Mouse (Mus musculus) macrophage (primary cell): ENCODE data around the gene Fgd1. TPM values are rescaled to one million over a fixed set of nuclear protein-coding genes. Genes with fewer than 3 reads are reported as not detected.

Experiments used
- H3K27ac ChIP-seq: fragments of 350-480 bp; formaldehyde crosslinking; 2 replicates; pipeline ENCODE4 v1.9.0; 2021
- H3K36me3 ChIP-seq: fragments of 350-480 bp; formaldehyde crosslinking; 2 replicates; pipeline ENCODE4 v1.9.0; 2021; ENCODE audit errors: inconsistent target
- H3K4me3 ChIP-seq: fragments of 350-480 bp; formaldehyde crosslinking; 2 replicates; pipeline ENCODE4 v1.9.0; 2021; ENCODE audit errors: inconsistent target
- H3K79me2 ChIP-seq: fragments of 350-480 bp; formaldehyde crosslinking; 2 replicates; pipeline ENCODE4 v1.9.0; 2021; ENCODE audit errors: inconsistent target
- WGBS: methylation state at CpG from one replicate; pipeline ENCODE4 v1.1.7; 2026; ENCODE audit warnings: inconsistent platforms; ENCODE audit not compliant: missing documents; 5-methylcytosine and 5-hydroxymethylcytosine counted together
- polyA plus RNA-seq: library from polyadenylated mRNA; stranded (reverse); fragments of 250-400 nt; gene quantifications from 3 replicates; pipeline ENCODE4 v1.2.4, GENCODE M21; 2018; ENCODE audit warnings: inconsistent platforms

Gene Fgd1
- polyA plus RNA-seq, 1 experiment from 2014 or later = 0.07 TPM

DNA sequence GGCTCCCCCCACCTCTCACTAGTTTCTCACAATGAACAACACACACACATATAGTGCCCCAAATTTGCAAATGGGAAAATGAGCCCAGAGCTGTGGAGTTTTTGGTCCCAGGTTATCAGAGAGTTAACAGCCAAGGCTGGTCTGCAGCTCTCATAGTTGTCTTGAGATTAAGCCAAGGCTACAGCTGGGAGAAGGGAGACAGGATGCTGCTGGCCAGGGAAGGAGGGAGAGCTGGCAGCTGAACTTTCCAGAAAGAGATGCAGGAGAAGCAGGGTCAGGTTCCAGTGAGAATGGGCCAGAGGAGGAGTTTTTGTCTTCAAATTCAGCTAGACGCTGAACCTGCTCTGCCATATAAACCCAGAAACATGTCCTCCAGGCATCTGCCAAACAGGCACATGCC, 13.4 kb downstream of the Fgd1 start:
- WGBS = 90% methylated on average over 1 of the region's 1 CpGs
- H3K27ac ChIP-seq = no peak overlapping the region
- H3K36me3 ChIP-seq = no peaks in the 10 kb centered on the region
- H3K4me3 ChIP-seq = no peak overlapping the region
- no peaks in the 10 kb centered on the region for H3K79me2 ChIP-seq

GRCm38 (mm10) chrX:151061615-151062299, 15.8 kb downstream of the Fgd1 start:
- Histone ChIP-seq H3K36me3 (no peaks in the 10 kb centered on the region), H3K4me3 (no peak overlapping the region), H3K79me2 (no peaks in the 10 kb centered on the region), H3K27ac (no peak overlapping the region)
- WGBS = 33% methylated on average over 3 of the region's 3 CpGs

DNA sequence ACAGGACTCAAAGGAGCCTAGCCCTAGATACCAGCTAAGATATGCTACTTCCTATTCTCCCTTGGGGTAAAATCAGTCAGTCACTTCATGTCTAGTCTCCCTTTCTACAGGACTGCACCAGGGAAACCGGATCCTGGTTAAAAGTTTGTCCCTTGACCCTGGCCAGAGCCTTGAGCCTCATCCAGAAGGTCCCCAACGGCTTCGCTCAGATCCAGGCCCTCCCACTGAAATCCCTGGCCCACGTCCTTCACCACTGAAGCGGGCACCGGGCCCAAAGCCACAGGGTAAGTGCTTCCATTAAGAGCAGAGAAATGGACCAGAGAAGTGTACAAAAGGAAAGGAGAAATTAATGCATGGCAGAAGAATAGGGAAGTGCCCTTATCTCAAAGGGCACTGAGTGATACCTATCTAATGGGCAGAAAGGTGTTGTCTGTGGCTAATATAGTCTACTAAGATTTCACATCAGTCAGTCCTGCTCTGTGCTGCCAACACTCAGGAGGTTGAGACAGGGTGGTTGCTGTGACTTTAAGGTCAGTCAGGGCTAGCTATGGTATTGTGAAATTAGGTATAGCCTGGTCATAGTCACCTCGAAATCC, 20.2 kb downstream of the Fgd1 start:
- Histone ChIP-seq H3K79me2 (no peaks in the 10 kb centered on the region), H3K36me3 (no peaks in the 10 kb centered on the region), H3K4me3 (no peak overlapping the region), H3K27ac (no peak overlapping the region)
- 83% methylated on average over 7 of the region's 7 CpGs for WGBS

DNA sequence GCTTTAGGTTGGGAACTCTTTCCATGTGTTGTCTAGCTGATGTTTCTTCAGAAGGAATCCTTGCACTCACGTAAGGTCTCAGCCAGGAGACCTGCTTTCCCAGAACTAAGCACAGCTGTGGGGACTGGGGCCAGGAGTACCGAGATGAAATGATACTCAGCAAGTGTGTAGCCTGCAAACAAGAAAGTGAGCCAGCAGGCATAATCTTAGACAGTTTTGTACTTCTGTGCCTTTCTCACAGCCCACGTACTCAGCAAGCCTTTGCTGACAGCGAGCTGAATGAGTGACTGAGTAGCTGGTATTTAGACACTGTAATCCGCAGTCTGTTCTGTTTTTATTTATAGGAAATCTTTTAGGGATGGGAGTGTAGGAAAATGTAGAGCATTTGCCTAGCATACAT, 21.9 kb downstream of the Fgd1 start:
- Histone ChIP-seq H3K36me3 (no peaks in the 10 kb centered on the region), H3K79me2 (no peaks in the 10 kb centered on the region), H3K27ac (no peak overlapping the region), H3K4me3 (no peak overlapping the region)
- 91% methylated on average over 4 of the region's 5 CpGs for WGBS

- H3K4me3 ChIP-seq = no peak overlapping the region
- H3K27ac ChIP-seq = no peak overlapping the region
- no peaks in the 10 kb centered on the region for H3K36me3 ChIP-seq
- H3K79me2 ChIP-seq = no peaks in the 10 kb centered on the region
- WGBS = 89% methylated on average over 3 of the region's 5 CpGs
Measured at GRCm38 (mm10) chrX:151076007-151076406, 30.1 kb downstream of the Fgd1 start.

GRCm38 (mm10) chrX:151076941-151077485, 31.1 kb downstream of the Fgd1 start:
- no peaks in the 10 kb centered on the region for H3K36me3 ChIP-seq
- no peak overlapping the region for H3K4me3 ChIP-seq
- H3K27ac ChIP-seq = no peak overlapping the region
- no peaks in the 10 kb centered on the region for H3K79me2 ChIP-seq
- 93% methylated on average over 2 of the region's 4 CpGs for WGBS

DNA sequence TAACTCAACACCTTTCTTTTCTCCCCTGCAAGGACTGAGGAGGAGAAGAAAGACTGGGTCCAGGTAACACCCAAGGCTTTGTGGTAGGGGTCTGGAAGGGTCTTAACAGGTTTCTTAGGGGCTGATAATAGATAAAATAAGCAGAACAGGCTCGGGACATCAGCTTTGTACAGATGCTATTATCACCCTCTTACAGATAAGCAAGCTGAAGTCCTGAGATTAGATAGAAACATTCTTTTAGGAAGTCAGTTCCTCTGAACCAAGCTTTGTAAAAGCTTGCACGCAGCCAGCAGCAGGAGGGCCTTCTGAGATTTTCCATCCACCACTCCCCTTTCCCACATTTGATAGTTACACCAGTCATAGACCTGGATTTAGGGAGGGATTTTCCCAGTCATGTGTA, 39.6 kb downstream of the Fgd1 start:
- Histone ChIP-seq H3K27ac (no peak overlapping the region), H3K36me3 (0 out of 2 replicates have a peak, but pooled peaks cover 3% of the 10 kb centered on the region), H3K4me3 (no peak overlapping the region), H3K79me2 (no peaks in the 10 kb centered on the region)
- WGBS = 84% methylated on average over 2 of the region's 2 CpGs

GRCm38 (mm10) chrX:151087418-151087817, 41.5 kb downstream of the Fgd1 start:
- 0 out of 2 replicates have a peak, but pooled peaks cover 3% of the 10 kb centered on the region for H3K36me3 ChIP-seq

DNA sequence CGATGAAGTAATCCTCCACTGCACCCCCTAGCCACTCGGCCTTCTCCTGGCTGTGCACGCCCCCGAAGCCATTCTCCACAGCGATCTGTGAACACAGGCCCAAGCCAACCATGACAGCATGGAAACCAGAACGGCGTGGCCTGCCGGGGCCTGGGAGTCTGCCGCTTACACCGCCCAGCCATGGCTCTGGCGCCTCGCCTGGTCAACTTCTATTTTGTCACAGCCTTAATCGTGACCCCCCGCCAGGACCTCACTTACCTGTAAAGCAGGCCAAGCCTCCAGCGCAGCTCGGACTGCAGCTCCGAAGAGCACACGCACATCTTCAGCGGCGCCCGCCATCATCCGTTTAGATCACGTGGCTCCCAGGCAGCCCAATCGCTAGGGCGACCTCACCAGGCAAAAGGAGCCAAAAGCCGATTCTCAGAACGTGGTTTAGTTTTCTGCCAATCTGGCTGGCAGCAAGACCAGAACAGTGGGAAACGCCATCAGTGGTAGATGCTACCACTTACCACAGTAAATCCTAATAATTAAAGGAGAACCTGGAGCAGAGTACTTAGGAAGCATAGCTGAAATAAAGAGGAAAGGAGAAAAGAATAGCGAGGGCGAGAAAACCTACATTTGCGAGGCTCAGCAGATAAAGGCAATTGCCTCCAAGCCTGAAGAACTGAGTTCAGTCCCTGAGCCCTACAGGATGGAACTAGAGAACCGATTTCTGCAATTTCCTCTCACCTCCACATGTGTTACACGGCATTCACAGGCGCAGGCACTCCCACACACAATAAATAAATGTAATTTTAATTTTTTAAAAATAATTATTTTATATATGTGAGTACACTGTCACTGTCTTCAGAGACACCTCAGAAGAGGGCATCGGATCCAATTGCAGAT, 50.5 kb downstream of the Fgd1 start, which contains the start of gene Tsr2:
TSS of gene Tsr2 (minus strand) at position 373 of the 888 bp plus-strand sequence.
- WGBS = 32% methylated on average over 34 of the region's 35 CpGs
- peaks cover 17% of the 10 kb centered on the region; the same call in 1 of the 2 replicates for H3K79me2 ChIP-seq
- no peaks in the 10 kb centered on the region for H3K36me3 ChIP-seq
- peak within 1 kb of the TSS; percentile 53 for H3K4me3 ChIP-seq
- H3K27ac ChIP-seq = no peak within 1 kb of the TSS

More at GRCm38 (mm10) chrX:151087418-151087817, 41.5 kb downstream of the Fgd1 start:
- H3K4me3 ChIP-seq = no peak overlapping the region
- 80% methylated on average over 1 of the region's 1 CpGs for WGBS
- no peak overlapping the region for H3K27ac ChIP-seq
- H3K79me2 ChIP-seq = no peaks in the 10 kb centered on the region

DNA sequence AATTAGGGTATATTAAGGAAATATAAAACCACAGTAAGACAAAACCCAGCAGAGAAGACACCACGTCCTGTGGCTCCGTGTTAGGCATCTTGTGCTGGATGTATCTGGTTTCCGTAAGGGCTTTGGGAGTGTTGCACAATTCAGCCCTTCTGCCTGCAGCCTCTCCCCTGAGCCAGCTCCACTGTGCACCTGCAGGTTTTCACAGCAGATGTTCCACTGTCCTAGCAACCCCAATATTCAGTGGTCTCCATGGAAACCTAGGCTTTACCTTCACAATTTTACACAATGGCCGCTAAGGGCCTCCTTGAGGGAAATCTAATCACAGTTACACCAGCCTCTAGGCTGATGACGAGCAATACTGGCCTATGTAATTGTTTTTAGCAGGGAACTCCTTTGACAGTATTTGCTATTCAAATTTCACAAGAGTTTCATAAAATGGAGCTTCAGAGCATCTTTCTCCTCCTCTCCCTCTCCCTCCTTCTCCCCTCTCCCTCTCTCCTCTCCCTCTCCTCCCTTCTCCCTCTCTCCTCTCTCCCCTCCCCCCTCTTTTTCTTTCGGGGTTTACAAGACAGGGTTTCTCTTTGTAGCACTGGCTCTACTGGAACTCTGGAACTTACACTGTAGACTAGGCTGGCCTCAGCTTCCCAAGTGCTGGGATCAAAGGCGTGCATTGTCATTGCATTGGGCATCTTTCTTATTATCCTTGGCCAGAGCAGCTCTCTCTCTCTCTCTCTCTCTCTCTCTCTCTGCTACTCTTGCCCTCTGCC, 61.5 kb downstream of the Fgd1 start:
- Histone ChIP-seq H3K4me3 (no peak overlapping the region), H3K36me3 (no peaks in the 10 kb centered on the region), H3K27ac (no peak overlapping the region), H3K79me2 (no peaks in the 10 kb centered on the region)
- 67% methylated on average over 4 of the region's 7 CpGs for WGBS

- Histone ChIP-seq H3K79me2 (no peaks in the 10 kb centered on the region), H3K4me3 (no peak overlapping the region), H3K27ac (no peak overlapping the region), H3K36me3 (no peaks in the 10 kb centered on the region)
- 11% methylated on average over 7 of the region's 7 CpGs for WGBS
Measured at GRCm38 (mm10) chrX:151116795-151117194, 70.8 kb downstream of the Fgd1 start.

GRCm38 (mm10) chrX:151117432-151117831, 71.5 kb downstream of the Fgd1 start:
- no peak overlapping the region for H3K27ac ChIP-seq
- H3K36me3 ChIP-seq = no peaks in the 10 kb centered on the region
- 6% methylated on average over 2 of the region's 2 CpGs for WGBS
- H3K4me3 ChIP-seq = no peak overlapping the region
- no peaks in the 10 kb centered on the region for H3K79me2 ChIP-seq

- H3K4me3 ChIP-seq = no peak overlapping the region
- 92% methylated on average over 2 of the region's 2 CpGs for WGBS
- H3K36me3 ChIP-seq = no peaks in the 10 kb centered on the region
- H3K27ac ChIP-seq = no peak overlapping the region
- no peaks in the 10 kb centered on the region for H3K79me2 ChIP-seq
Measured at GRCm38 (mm10) chrX:151123933-151124332, 78.0 kb downstream of the Fgd1 start.

DNA sequence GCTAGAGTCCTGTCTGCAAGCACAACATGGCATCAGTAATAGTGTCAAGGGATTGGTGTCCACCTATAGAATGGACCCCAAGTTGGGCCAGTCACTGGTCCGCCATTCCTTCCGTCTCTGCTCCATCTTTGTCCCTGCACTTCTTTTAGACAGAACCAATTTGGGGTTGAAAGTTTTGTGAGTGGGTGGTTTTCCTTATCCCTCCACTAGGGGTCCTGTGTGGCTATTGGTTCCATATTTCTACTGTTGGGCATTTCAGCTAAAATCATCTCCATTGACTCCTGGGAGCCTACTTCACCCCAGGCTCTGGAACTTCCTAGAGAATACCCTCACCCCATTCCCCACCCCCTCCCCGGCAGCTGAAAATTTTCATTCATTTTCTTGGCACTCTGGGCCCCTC, 84.5 kb downstream of the Fgd1 start:
- Histone ChIP-seq H3K27ac (no peak overlapping the region), H3K79me2 (no peaks in the 10 kb centered on the region), H3K36me3 (no peaks in the 10 kb centered on the region), H3K4me3 (no peak overlapping the region)
- WGBS = 84% methylated on average over 3 of the region's 3 CpGs
